In genomic region chr1:181358526-181358925, GRCm38 (mm10) we compare ENCODE assay signal across 28 mouse cellular contexts. TPM values are rescaled to one million over a fixed set of nuclear protein-coding genes. Genes with fewer than 3 reads are reported as not detected.
DNase-seq lines count a peak whose midpoint lies in the region; ATAC-seq and TF ChIP-seq lines count a peak whose summit lies in the region.
"Had no signal": no experiment of that assay in that cellular context is flagged by ENCODE, and none has a peak within 500 bp of the region (broad histone marks: within the 10 kb centered on the region; RNA-seq: fewer than 3 reads in every experiment).

No protein-coding gene starts in this region.

- H3K9me3 ChIP-seq in lung, embryonic 14.5 days (ENCODE audit: low read depth, low read length) = no peaks in the 10 kb centered on the region; the same call in 1 of the 2 replicates
- H3K9me3 ChIP-seq in midbrain, embryonic 16.5 days (replicated peaks; ENCODE audit: control insufficient read depth, low read length, poor library complexity, severe bottlenecking) = no peaks in the 10 kb centered on the region; the same call in 1 of the 2 replicates
- H3K9me3 ChIP-seq: forebrain, embryonic 10.5 days; heart, embryonic 12.5 days; limb, embryonic 12.5 days; neural tube, embryonic 12.5 days had no signal

- no peak for TF ChIP-seq POLR2A in lung, adult 2 months (IDR thresholded peaks at IDR 0.05; ENCODE audit: borderline replicate concordance, extremely low read depth, low read depth, low read length)

- H3K4me3 ChIP-seq in lung, embryonic 14.5 days (ENCODE audit: low read depth, low read length) = no peak overlapping the region
- H3K4me3 ChIP-seq in lung, adult 2 months (replicated peaks; ENCODE audit: extremely low read depth, low read depth, low read length) = no peak overlapping the region
- no peak overlapping the region for H3K4me3 ChIP-seq in midbrain, embryonic 16.5 days (ENCODE audit: low read depth, low read length)
- H3K4me3 ChIP-seq: forebrain, embryonic 10.5 days; heart, embryonic 12.5 days; hindbrain, embryonic 13.5 days; limb, embryonic 12.5 days; megakaryocyte, embryonic 14.5 days; midbrain, embryonic 13.5 days; neural tube, embryonic 12.5 days had no signal

- no peak overlapping the region for H3K27ac ChIP-seq in lung, embryonic 14.5 days (ENCODE audit: low read depth)
- H3K27ac ChIP-seq in midbrain, embryonic 16.5 days (ENCODE audit: low read length) = no peak overlapping the region
- H3K27ac ChIP-seq: forebrain, embryonic 10.5 days; hindbrain, embryonic 13.5 days; kidney, postnatal 0 days; limb, embryonic 12.5 days; midbrain, embryonic 13.5 days; neural tube, embryonic 12.5 days had no signal

- H3K9ac ChIP-seq in lung, embryonic 14.5 days = no peak overlapping the region
- H3K9ac ChIP-seq in midbrain, embryonic 16.5 days (ENCODE audit: low read depth, low read length) = no peak overlapping the region
- H3K9ac ChIP-seq: heart, embryonic 12.5 days; hindbrain, embryonic 13.5 days; limb, embryonic 12.5 days; liver, postnatal 0 days; midbrain, embryonic 13.5 days; neural tube, embryonic 12.5 days had no signal

- ATAC-seq in lung, embryonic 14.5 days (ENCODE audit: insufficient read depth) = peak; percentile 54; the same call in 1 of the 2 replicates
- ATAC-seq in midbrain, embryonic 16.5 days = no peak
- ATAC-seq: forebrain, embryonic 16.5 days; liver, postnatal 0 days; midbrain, embryonic 13.5 days had no signal

- TF ChIP-seq CTCF in lung, embryonic 14.5 days (IDR thresholded peaks at IDR 0.05; ENCODE audit: low read depth) = no peak
- TF ChIP-seq CTCF in lung, adult 2 months (IDR thresholded peaks at IDR 0.05; ENCODE audit: insufficient read depth, low read length) = no peak

- intact Hi-C loops in heart, postnatal 14 days (cut with DNase I) = no loop called here

- H3K36me3 ChIP-seq in lung, embryonic 14.5 days (ENCODE audit: insufficient read depth) = no peaks in the 10 kb centered on the region
- H3K36me3 ChIP-seq in midbrain, embryonic 16.5 days (ENCODE audit: control insufficient read depth, insufficient read depth, low read length) = no peaks in the 10 kb centered on the region
- H3K36me3 ChIP-seq: forebrain, embryonic 10.5 days; heart, embryonic 12.5 days; hindbrain, embryonic 13.5 days; limb, embryonic 12.5 days; neural tube, embryonic 12.5 days had no signal

- H3K27me3 ChIP-seq in lung, embryonic 14.5 days (ENCODE audit: insufficient read depth, low read length) = peaks cover 18% of the 10 kb centered on the region
- peaks cover 11% of the 10 kb centered on the region for H3K27me3 ChIP-seq in midbrain, embryonic 16.5 days (ENCODE audit: control insufficient read depth, insufficient read depth, low read depth, low read length)

- WGBS in lung, embryonic 14.5 days = 34% methylated on average over 7 of the region's 7 CpGs
- 15% methylated on average over 7 of the region's 7 CpGs for WGBS in lung, adult 2 months
- 73% methylated on average over 7 of the region's 7 CpGs for WGBS in midbrain, embryonic 16.5 days

- H3K4me1 ChIP-seq in lung, embryonic 14.5 days (ENCODE audit: insufficient read depth) = no peaks in the 10 kb centered on the region; the same call in 1 of the 2 replicates
- H3K4me1 ChIP-seq in lung, adult 2 months (ENCODE audit: control insufficient read depth, insufficient read depth, low read length) = peaks cover 2% of the 10 kb centered on the region; the same call in 1 of the 2 replicates
- 0 out of 2 replicates have a peak, but pooled peaks cover 1% of the 10 kb centered on the region for H3K4me1 ChIP-seq in midbrain, embryonic 16.5 days (ENCODE audit: control insufficient read depth, insufficient read depth, low read length)

- H3K4me2 ChIP-seq in lung, embryonic 14.5 days = no peak overlapping the region
- no peak overlapping the region for H3K4me2 ChIP-seq in midbrain, embryonic 16.5 days (ENCODE audit: low read length)
- H3K4me2 ChIP-seq: heart, embryonic 12.5 days; hindbrain, embryonic 13.5 days; limb, embryonic 12.5 days; liver, embryonic 11.5 days; midbrain, embryonic 13.5 days; neural tube, embryonic 12.5 days had no signal

- peak; percentile 62 for DNase-seq in lung, embryonic 14.5 days
- no peak for DNase-seq in lung, adult 2 months
- peak; percentile 29 for DNase-seq in adrenal gland, postnatal 25 days
- DNase-seq in lung, postnatal 14 days = peak; percentile 36
- DNase-seq in heart, adult 11 months = no peak
- no peak for DNase-seq in heart, postnatal 14 days
- DNase-seq: cerebellum, adult 11 months; cerebellum, adult 9-11 months; gastrocnemius, postnatal 10 days; heart, adult 18-20 months; heart, postnatal 10 days; kidney, adult 11 months; liver, postnatal 0 days; retina, postnatal 1 day; right cerebral cortex, postnatal 25 days; thymus, postnatal 14 days had no signal

RNA-seq across cellular contexts. Expression of gene Cnih3, which starts 6.1 kb away (rescaled TPM):
- polyA plus RNA-seq in lung, embryonic 14.5 days (2014; fragmentation: Nextera tagmentation; extraction: Ambion mirVana) = 0.18 TPM in 1 of 2 replicates, not detected in the other
- 0.25 TPM in 1 of 2 replicates, not detected in the other for polyA plus RNA-seq in lung, adult 2 months (2012; rRNA removed)
- total RNA-seq in adrenal gland, postnatal 25 days (2021) = not detected in 2 replicates
- polyA plus RNA-seq in midbrain, embryonic 16.5 days (2015; fragmentation: Nextera tagmentation; extraction: Ambion mirVana) = 11.3 and 11.4 TPM in 2 replicates
- not detected for total RNA-seq in heart, postnatal 14 days (2021)
- total RNA-seq: heart, adult 18-20 months; heart, postnatal 10 days had no signal
- polyA plus RNA-seq: liver, embryonic 11.5 days; liver, postnatal 0 days; spleen, adult 2 months had no signal

Comparison
In these comparisons a context has a peak if more than half of its experiments do, and no peak if none do; other contexts are left out.
1. DNase-seq: peak in lung, embryonic 14.5 days (single experiment), adrenal gland, postnatal 25 days (single experiment) and lung, postnatal 14 days (single experiment); none in lung, adult 2 months (single experiment), heart, adult 11 months (single experiment) and heart, postnatal 14 days (0 of 2).